Mouse (Mus musculus) midbrain, embryonic 10.5 days (tissue): ENCODE data around the gene Tnfsf9. TPM values are rescaled to one million over a fixed set of nuclear protein-coding genes. Genes with fewer than 3 reads are reported as not detected.

ENCODE experiments used
- DNase-seq: peaks from one replicate; pipeline ENCODE4 v3.0.0-alpha.2; 2017; ENCODE audit warnings: low spot score
- H3K27ac ChIP-seq: fragments of 300-500 bp; sonication (generic); replicated peaks from 2 replicates; pipeline ENCODE4 v1.5.1; 2016; ENCODE audit warnings: mild to moderate bottlenecking
- H3K27me3 ChIP-seq: fragments of 300-500 bp; sonication (generic); 2 replicates; pipeline ENCODE4 v1.6.1; 2016; ENCODE audit warnings: low read depth, mild to moderate bottlenecking; ENCODE audit not compliant: poor library complexity, severe bottlenecking
- H3K36me3 ChIP-seq: fragments of 300-500 bp; sonication (generic); 2 replicates; pipeline ENCODE4 v1.6.1; 2016; ENCODE audit warnings: mild to moderate bottlenecking, moderate library complexity
- H3K4me1 ChIP-seq: fragments of 300-500 bp; sonication (generic); 2 replicates; pipeline ENCODE4 v1.6.1; 2016
- H3K4me3 ChIP-seq: fragments of 300-500 bp; sonication (generic); 2 replicates; pipeline ENCODE4 v1.5.1; 2016; ENCODE audit warnings: mild to moderate bottlenecking, moderate library complexity
- H3K9me3 ChIP-seq: fragments of 300-500 bp; sonication (generic); replicated peaks from 2 replicates; pipeline ENCODE4 v1.6.1; 2016; ENCODE audit warnings: mild to moderate bottlenecking
- WGBS: fragments of 180-500 bp; shearing (Covaris S2); methylation state at CpG from one replicate; pipeline ENCODE4 v1.1.7; 2016; 5-methylcytosine and 5-hydroxymethylcytosine counted together
- polyA plus RNA-seq: library from polyadenylated mRNA; unstranded; fragments of >200 nt; fragmentation: Nextera tagmentation; extraction: Ambion mirVana; gene quantifications from 2 replicates; pipeline ENCODE4 v1.2.1, GENCODE M21; 2016

Gene Tnfsf9
- 11.7 and 12.3 TPM in 2 replicates for polyA plus RNA-seq

DNA sequence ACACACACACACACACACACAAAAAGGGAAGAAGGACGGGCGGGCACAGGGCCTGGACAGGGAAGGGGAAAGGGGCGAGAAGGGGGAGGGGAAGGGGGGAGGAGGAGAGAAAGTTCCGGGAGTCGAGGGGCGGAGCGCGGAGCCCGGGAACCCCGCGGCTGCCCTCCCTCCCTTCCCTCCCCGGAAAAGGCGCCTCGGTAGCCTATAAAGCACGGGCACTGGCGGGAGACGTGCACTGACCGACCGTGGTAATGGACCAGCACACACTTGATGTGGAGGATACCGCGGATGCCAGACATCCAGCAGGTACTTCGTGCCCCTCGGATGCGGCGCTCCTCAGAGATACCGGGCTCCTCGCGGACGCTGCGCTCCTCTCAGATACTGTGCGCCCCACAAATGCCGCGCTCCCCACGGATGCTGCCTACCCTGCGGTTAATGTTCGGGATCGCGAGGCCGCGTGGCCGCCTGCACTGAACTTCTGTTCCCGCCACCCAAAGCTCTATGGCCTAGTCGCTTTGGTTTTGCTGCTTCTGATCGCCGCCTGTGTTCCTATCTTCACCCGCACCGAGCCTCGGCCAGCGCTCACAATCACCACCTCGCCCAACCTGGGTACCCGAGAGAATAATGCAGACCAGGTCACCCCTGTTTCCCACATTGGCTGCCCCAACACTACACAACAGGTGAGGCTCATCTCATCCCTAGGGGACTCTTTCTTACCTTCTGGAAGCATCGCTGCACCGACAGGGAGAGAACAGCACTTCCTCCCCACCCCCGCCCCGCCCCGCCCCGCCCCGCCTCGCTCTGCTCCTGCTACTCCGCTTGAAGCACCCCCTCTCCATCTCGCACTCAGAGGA is at the start of gene Tnfsf9:
Gene Tnfsf9, plus strand, starts transcription at position 145 of the 854 bp plus-strand sequence.
- under 1% methylated on average over 43 of the region's 61 CpGs for WGBS
- DNase-seq = peak; percentile 80
- H3K4me1 ChIP-seq = peaks cover 32% of the 10 kb centered on the region
- no peaks in the 10 kb centered on the region for H3K27me3 ChIP-seq
- H3K27ac ChIP-seq = peak within 1 kb of the TSS; percentile 91
- H3K4me3 ChIP-seq = peak within 1 kb of the TSS; percentile 75
- H3K36me3 ChIP-seq = peaks cover 7% of the 10 kb centered on the region
- H3K9me3 ChIP-seq = no peaks in the 10 kb centered on the region

DNA sequence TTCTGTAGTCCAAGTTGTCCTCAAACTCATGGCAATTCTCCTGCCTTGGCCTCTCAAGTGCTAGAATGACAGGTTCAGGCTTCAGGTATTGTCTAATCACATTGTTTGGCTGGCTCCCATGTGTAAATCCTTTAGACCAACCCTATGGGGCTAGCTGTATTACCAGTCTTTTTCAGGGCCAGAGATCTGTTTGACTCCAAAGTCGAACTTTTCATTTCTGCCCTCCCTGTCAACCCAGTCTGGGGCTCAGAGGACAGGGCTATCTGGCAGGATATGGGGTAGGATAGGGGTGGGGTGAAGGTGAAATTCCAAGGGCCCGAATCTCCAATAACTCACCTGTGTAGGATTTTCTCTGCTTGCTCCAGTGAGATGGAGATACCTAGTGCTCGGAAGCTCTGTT is 48.9 kb upstream of the Tnfsf9 start:
- H3K27ac ChIP-seq = no peak overlapping the region
- H3K36me3 ChIP-seq = peaks cover 60% of the 10 kb centered on the region
- 91% methylated on average over 3 of the region's 3 CpGs for WGBS
- no peak overlapping the region for H3K4me3 ChIP-seq
- peaks cover 33% of the 10 kb centered on the region for H3K4me1 ChIP-seq
- DNase-seq = no peak
- no peaks in the 10 kb centered on the region for H3K9me3 ChIP-seq
- peaks cover 9% of the 10 kb centered on the region for H3K27me3 ChIP-seq

DNA sequence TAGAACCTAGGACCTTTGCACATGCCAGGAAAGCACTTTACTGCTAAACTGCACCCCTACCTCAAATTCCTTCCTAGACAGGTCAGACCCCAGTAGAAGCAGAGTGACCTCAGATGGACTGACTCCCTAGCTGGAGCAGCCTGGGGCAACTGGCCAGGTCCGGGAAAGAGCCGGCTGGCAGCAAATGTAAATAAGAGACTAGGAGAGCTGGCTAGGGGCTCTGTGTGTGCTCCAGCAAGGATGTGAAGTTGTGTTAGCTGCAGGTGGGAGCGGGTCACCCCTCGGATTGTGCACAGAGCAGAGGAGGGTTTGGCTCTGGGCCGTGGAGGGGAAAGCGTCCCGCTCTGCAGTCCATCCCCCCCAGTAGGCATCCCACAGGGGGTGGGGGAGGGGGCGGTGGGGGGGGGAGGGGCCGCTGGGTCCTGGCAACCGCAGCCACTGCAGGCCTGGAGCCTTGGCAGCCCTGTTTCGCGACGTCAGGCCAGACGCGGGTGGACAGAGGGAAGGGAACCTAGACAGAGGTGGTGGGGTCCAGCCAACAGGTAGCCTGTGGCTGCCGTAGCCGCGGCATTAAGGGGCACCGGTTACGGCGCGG is 46.1 kb upstream of the Tnfsf9 start, which contains the start of gene Crb3:
Gene Crb3, plus strand, starts transcription at position 215 of the 595 bp plus-strand sequence.
- H3K36me3 ChIP-seq = peaks cover 33% of the 10 kb centered on the region
- H3K4me1 ChIP-seq = peaks cover 46% of the 10 kb centered on the region
- WGBS = under 1% methylated on average over 17 of the region's 22 CpGs
- no peaks in the 10 kb centered on the region for H3K9me3 ChIP-seq
- peak within 1 kb of the TSS; percentile 93 for H3K27ac ChIP-seq
- H3K4me3 ChIP-seq = peak within 1 kb of the TSS; percentile 91
- no peak for DNase-seq
- H3K27me3 ChIP-seq = peaks cover 35% of the 10 kb centered on the region

DNA sequence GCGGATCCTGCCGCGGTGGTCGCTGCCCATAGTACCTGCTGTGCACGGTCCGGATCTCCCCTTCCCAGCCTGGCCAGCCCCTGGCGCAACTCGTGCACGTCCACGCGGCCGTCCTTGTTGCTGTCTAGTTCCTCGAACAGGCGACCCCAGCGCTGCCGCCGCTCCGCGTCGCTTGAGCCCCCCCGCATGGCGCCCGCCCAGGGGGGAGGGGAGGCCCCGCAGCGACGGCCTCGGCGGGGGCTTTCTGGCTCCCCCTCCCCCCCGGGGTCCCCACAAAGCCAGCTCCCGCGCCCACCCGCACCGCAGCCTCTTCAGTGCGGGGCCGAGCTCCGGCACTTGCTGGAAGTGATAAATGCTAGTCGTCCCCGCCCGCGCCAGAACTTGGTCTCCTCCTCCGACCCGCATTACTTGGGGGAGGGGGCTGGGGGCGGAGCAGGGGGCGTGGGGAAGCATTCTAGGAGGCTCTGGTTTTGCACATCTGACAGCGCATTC is 45.6 kb upstream of the Tnfsf9 start, which contains the start of gene Slc25a23:
Gene Slc25a23, minus strand, starts transcription at position 378 of the 492 bp plus-strand sequence.
- Histone ChIP-seq H3K27me3 (peaks cover 40% of the 10 kb centered on the region), H3K9me3 (no peaks in the 10 kb centered on the region), H3K27ac (peak within 1 kb of the TSS; percentile 93), H3K4me3 (peak within 1 kb of the TSS; percentile 91), H3K4me1 (peaks cover 46% of the 10 kb centered on the region), H3K36me3 (peaks cover 28% of the 10 kb centered on the region)
- DNase-seq = peak; percentile 88
- WGBS = under 1% methylated on average over 45 of the region's 45 CpGs

DNA sequence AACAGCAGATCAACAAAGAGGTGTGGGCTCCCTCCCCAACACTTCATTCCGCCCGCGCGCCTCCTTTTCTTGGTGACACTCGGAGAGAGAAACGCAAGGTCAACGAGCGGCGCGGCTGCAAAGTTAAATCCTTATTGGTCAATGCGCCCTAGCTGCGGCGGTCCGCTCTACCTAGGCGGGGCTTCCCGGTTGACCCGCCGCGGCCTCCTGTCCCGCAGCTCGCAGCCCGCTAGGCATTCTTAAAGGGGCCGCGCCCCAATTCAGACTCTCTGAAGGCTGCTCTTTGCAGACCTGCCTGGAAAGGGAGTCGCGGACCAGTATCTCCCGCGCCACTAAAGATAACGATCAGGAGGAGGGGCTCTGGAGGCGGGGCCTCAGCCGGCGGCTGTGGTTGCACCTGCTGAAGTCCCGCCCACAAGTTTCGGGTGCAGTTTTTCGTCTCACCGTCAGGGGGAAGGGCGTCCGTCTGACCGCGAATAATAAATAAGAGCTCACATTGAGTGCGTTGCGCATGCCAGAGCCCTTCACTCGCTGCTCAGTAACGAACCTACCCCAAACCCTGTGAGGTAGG is 44.8 kb upstream of the Tnfsf9 start:
- peak; percentile 96 for DNase-seq
- Histone ChIP-seq H3K4me3 (peak overlapping the region; percentile 91), H3K27ac (peak overlapping the region; percentile 93), H3K4me1 (peaks cover 46% of the 10 kb centered on the region), H3K9me3 (no peaks in the 10 kb centered on the region), H3K36me3 (peaks cover 20% of the 10 kb centered on the region), H3K27me3 (peaks cover 48% of the 10 kb centered on the region)
- under 1% methylated on average over 44 of the region's 44 CpGs for WGBS

DNA sequence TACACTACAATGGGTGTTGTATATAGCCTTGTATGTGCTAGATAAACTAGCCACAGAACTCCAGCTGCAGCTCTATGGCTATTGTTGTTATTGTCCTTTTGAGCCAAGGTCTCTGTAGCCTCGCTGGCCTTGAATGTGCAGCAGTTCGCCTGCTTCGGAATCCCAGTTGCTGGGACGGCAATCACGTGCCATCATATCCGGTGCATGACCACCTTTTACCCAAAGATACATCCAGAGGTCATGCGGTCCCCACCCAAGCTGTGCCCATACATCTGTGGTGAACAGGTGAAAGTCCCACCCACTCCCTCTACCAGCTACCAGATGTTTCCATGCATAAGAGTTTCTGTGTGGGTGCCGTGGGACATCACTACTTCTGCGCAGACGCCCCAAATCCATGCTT is 44.1 kb upstream of the Tnfsf9 start:
- DNase-seq = peak; percentile 24
- WGBS = 41% methylated on average over 10 of the region's 10 CpGs
- Histone ChIP-seq H3K9me3 (no peaks in the 10 kb centered on the region), H3K27me3 (peaks cover 52% of the 10 kb centered on the region), H3K4me3 (peak overlapping the region; percentile 91), H3K36me3 (peaks cover 13% of the 10 kb centered on the region), H3K27ac (no peak overlapping the region), H3K4me1 (peaks cover 46% of the 10 kb centered on the region)

DNA sequence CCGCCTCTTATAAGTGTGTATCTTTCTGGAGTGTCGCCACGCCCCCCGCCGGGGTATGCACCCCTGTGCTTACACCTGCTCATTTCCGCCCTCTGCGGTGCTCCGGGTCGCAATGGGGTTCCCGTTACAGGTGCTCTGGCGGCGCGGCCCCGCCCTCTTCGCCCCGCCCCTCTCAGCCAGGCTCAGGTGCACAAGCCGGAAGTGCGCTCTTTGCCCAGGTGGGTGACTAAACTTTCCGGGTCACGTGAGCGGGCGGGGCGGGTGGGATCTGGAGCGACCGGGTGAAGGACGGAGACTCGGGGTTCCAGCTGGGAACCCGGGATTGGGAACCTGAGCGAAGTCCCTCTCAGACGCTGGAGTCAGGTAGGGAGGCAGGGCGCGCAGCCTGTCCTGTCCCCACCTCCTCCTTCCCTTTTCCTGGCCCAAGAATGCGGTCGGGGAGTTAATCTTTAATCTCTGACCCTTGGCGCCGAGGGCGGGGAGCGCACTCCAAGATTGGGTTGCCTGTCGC is 43.1 kb upstream of the Tnfsf9 start:
- Histone ChIP-seq H3K27me3 (peaks cover 57% of the 10 kb centered on the region), H3K4me1 (peaks cover 46% of the 10 kb centered on the region), H3K27ac (no peak overlapping the region), H3K36me3 (peaks cover 5% of the 10 kb centered on the region), H3K9me3 (no peaks in the 10 kb centered on the region), H3K4me3 (peak overlapping the region; percentile 45)
- DNase-seq = no peak
- 1% methylated on average over 39 of the region's 39 CpGs for WGBS

DNA sequence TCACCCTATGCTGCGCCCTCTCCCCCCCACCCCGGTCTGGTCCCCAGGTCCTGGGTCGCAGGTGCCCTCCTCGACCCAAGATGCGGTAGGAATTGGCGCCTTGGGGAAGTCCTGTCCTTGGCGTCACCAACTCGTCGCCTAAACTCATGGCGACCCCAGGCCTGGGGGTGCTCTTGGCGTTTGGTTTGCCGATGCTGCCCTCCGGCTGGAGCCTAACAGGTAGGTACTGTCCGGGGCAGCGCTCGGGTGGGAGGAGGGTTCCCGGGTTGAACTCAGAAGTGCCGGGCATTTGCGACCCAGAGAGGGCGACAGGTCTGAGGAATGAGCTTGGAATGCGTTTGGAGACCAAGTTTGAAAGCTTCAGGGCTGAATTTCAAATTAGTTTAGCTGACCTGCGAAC is 42.6 kb upstream of the Tnfsf9 start:
- peaks cover 57% of the 10 kb centered on the region for H3K27me3 ChIP-seq
- H3K9me3 ChIP-seq = no peaks in the 10 kb centered on the region
- peaks cover 46% of the 10 kb centered on the region for H3K4me1 ChIP-seq
- H3K36me3 ChIP-seq = peaks cover under 1% of the 10 kb centered on the region; the same call in 1 of the 2 replicates
- H3K27ac ChIP-seq = no peak overlapping the region
- peak overlapping the region; percentile 45 for H3K4me3 ChIP-seq
- WGBS = under 1% methylated on average over 22 of the region's 22 CpGs
- no peak for DNase-seq

DNA sequence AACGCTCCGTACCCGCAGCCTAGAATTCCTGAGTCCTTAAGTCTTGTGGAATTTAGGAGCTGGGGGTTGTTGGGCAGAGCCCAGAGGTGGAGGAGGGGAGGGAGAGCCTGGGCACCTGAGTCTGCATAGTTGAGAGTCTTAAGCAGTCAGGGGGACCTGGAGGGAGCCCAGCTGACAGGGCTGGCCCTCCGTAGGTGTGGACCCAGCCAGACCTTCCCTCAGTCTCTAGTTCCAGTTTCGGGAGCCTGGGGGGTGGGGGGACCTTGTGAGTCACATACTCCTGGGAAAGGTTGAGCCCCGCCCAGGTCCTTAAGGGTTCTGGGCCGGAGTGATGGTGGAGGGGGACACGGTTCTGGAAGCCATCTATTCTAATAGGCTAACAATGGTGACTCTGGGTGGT is 42.1 kb upstream of the Tnfsf9 start:
- H3K9me3 ChIP-seq = no peaks in the 10 kb centered on the region
- no peak overlapping the region for H3K4me3 ChIP-seq
- 9% methylated on average over 8 of the region's 8 CpGs for WGBS
- no peak overlapping the region for H3K27ac ChIP-seq
- H3K36me3 ChIP-seq = no peaks in the 10 kb centered on the region
- DNase-seq = no peak
- H3K4me1 ChIP-seq = peaks cover 45% of the 10 kb centered on the region
- peaks cover 57% of the 10 kb centered on the region for H3K27me3 ChIP-seq

DNA sequence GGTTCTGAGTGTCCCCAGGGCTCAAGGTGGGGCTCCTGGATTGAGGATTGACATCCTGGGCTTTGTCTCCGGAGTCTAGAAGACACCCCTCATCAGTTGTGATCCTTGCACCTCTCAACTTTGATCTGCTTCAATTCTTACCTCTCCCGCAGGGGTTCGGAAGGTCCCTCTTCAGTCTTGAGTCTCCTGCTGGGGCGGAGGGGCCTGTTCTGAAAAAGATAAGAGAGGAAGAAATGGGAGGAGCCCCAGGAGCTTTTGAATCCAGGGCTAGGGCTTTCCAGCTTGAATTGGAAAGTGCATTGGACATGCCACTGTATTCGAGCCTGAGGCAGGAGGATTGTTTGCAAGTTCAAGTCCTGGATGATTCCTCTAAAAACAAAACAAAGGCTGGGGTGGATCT is 38.2 kb upstream of the Tnfsf9 start:
- H3K4me3 ChIP-seq = no peak overlapping the region
- 55% methylated on average over 5 of the region's 5 CpGs for WGBS
- H3K27ac ChIP-seq = no peak overlapping the region
- no peaks in the 10 kb centered on the region for H3K36me3 ChIP-seq
- peaks cover 21% of the 10 kb centered on the region for H3K4me1 ChIP-seq
- peaks cover 51% of the 10 kb centered on the region for H3K27me3 ChIP-seq
- no peaks in the 10 kb centered on the region for H3K9me3 ChIP-seq
- DNase-seq = no peak

DNA sequence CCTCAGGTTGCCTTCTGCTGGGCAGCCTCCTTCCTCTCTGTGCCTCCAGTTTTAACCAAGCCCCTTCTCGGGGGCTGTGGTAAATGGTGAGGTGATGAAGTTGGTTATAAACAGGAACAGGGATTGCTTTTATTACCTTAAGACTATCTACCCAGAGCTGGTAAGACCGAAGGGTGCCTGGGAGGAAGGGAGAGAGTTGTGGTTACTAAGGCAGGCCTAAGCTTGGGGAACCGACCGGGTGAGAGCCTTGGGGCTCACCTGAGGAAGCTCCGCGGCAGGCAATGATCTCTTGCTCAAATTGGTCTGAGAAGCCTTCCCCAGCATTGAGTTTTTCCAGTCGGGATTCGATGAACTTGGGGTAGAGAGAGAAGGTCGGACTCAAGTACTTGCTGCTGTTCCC is 34.9 kb upstream of the Tnfsf9 start:
- WGBS = 11% methylated on average over 9 of the region's 9 CpGs
- no peaks in the 10 kb centered on the region for H3K9me3 ChIP-seq
- no peaks in the 10 kb centered on the region for H3K36me3 ChIP-seq
- no peak for DNase-seq
- H3K4me3 ChIP-seq = peak overlapping the region; percentile 41
- peaks cover 17% of the 10 kb centered on the region for H3K4me1 ChIP-seq
- peaks cover 26% of the 10 kb centered on the region for H3K27me3 ChIP-seq
- H3K27ac ChIP-seq = peak overlapping the region; percentile 57

DNA sequence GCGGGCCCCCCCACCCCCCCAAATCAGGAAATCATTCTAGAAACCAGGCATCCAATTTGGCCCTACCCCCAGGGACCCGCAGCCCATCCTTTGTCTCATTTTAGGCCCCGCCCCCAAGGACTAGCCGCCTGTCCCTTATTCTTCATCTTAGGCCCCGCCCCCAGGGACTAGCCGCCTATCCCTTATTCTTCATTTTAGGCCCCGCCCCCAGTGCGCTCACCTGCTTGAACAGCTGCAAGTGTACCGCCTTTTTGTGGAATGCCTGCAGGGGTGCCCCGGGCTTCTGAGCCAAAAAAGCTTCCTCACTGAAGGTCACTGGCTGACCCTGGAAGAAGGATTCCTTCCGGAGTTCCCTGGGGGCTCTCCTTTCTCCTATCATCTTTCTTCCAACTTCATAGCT is 34.4 kb upstream of the Tnfsf9 start:
- Histone ChIP-seq H3K4me1 (peaks cover 17% of the 10 kb centered on the region), H3K9me3 (no peaks in the 10 kb centered on the region), H3K36me3 (no peaks in the 10 kb centered on the region), H3K27me3 (peaks cover 23% of the 10 kb centered on the region), H3K27ac (peak overlapping the region; percentile 57), H3K4me3 (peak overlapping the region; percentile 41)
- 3% methylated on average over 11 of the region's 11 CpGs for WGBS
- DNase-seq = peak; percentile 63
